Mouse (Mus musculus): ENCODE data around the gene 5730409E04Rik.

DNA sequence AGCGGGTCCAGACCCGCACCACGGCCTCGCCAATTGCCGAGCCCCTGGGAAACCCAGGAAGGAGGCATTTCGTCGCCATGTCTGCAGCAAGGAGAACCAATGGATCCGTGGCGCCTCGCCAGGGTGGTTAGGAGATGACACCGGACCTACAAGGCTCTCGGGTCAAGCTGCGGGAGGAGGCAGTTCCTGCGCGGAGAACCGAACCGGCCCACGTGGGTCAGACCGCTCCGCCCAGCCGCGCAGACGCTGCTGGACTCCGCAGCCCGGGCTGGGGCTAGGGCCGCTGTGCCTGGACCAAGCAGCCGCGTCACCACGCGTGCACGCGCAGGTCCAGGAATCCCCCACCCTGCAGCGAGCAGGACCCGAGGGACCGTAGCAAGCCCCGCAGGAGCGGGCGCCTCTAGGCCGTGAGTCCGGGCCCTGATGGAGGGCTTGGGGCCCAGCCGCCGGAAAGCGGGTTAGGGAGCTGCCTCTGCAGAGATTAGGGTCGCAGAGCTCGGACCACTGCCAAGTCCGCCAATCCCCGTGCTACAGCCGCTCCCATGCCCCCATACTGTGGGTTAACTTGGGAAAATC lies at the start of gene 5730409E04Rik:
- TF ChIP-seq CTCF (conservative IDR thresholded peaks at IDR 0.05 in 1 of 2, IDR thresholded peaks at IDR 0.05 in 1 of 2; ENCODE audit: low read depth in 2 of 2, low read length in 2 of 2) = no peak
- 0 out of 2 replicates have a peak, but pooled peaks have one; percentile 33 for TF ChIP-seq CHD1 (IDR thresholded peaks at IDR 0.05; ENCODE audit: low read depth, low read length)
- TF ChIP-seq TBP (conservative IDR thresholded peaks at IDR 0.05; ENCODE audit: low read depth, low read length) = no peak
- no peak; the same call in 1 of the 2 replicates for TF ChIP-seq USF2 (conservative IDR thresholded peaks at IDR 0.05; ENCODE audit: low read depth, low read length)
- TF ChIP-seq NRF1 (IDR thresholded peaks at IDR 0.05; ENCODE audit: low read depth, low read length) = peak; percentile 81
- TF ChIP-seq POLR2A (IDR thresholded peaks at IDR 0.05; ENCODE audit: low read depth, low read length) = peak; percentile 78
- TF ChIP-seq MEF2A (IDR thresholded peaks at IDR 0.05; ENCODE audit: borderline replicate concordance, low read depth, low read length) = 0 out of 2 replicates have a peak, but pooled peaks have one; percentile 20
- peak; percentile 72 for TF ChIP-seq NELFE (IDR thresholded peaks at IDR 0.05; ENCODE audit: low read depth, low read length)
- TF ChIP-seq MAFK (IDR thresholded peaks at IDR 0.05; ENCODE audit: insufficient replicate concordance, low read length) = no peak
- TF ChIP-seq EP300 (IDR thresholded peaks at IDR 0.05; ENCODE audit: low read length) = no peak
- TF ChIP-seq E2F4 (IDR thresholded peaks at IDR 0.05; ENCODE audit: insufficient replicate concordance, low read depth, low read length) = no peak
- TF ChIP-seq MAX (IDR thresholded peaks at IDR 0.05; ENCODE audit: low read length) = peak; percentile 78; the same call in 1 of the 2 replicates
- peak; percentile 92 for TF ChIP-seq MXI1 (IDR thresholded peaks at IDR 0.05; ENCODE audit: low read depth, low read length)
